Mouse (Mus musculus) kidney, embryonic 14.5 days (tissue): ENCODE data around the gene Rbm6. TPM values are rescaled to one million over a fixed set of nuclear protein-coding genes. Genes with fewer than 3 reads are reported as not detected.

Source experiments
- ATAC-seq: fragments of 200-750 bp; cut with Nextera tagmentation; 2 replicates; pipeline ENCODE4 v1.8.0; 2017; ENCODE audit warnings: moderate number of reproducible peaks, mild to moderate bottlenecking, moderate TSS enrichment, moderate library complexity; ENCODE audit not compliant: low FRiP score, low TSS enrichment
- H3K27ac ChIP-seq: fragments of 300-500 bp; sonication (generic); 2 replicates; pipeline ENCODE4 v1.5.1; 2014; ENCODE audit warnings: low read depth, mild to moderate bottlenecking, low read length, moderate library complexity, mixed read lengths
- H3K27me3 ChIP-seq: fragments of 300-500 bp; sonication (generic); 2 replicates; pipeline ENCODE4 v1.6.1; 2014; ENCODE audit warnings: mild to moderate bottlenecking, low read length; ENCODE audit not compliant: control insufficient read depth, insufficient read depth
- H3K36me3 ChIP-seq: fragments of 300-500 bp; sonication (generic); 2 replicates; pipeline ENCODE4 v1.6.1; 2014; ENCODE audit warnings: low read length, mixed read lengths; ENCODE audit not compliant: control insufficient read depth, insufficient read depth
- H3K4me1 ChIP-seq: fragments of 300-500 bp; sonication (generic); 2 replicates; pipeline ENCODE4 v1.6.1; 2014; ENCODE audit warnings: low read length, mixed read lengths; ENCODE audit not compliant: control insufficient read depth, insufficient read depth
- H3K4me2 ChIP-seq: fragments of 300-500 bp; sonication (generic); replicated peaks from 2 replicates; pipeline ENCODE4 v1.6.1; 2014; ENCODE audit warnings: low read depth, mild to moderate bottlenecking, low read length
- H3K4me3 ChIP-seq: fragments of 300-500 bp; sonication (generic); 2 replicates; pipeline ENCODE4 v1.5.1; 2014; ENCODE audit warnings: mild to moderate bottlenecking, low read length
- H3K9ac ChIP-seq: fragments of 300-500 bp; sonication (generic); 2 replicates; pipeline ENCODE4 v1.6.1; 2014; ENCODE audit warnings: low read depth, mild to moderate bottlenecking, low read length, moderate library complexity
- H3K9me3 ChIP-seq: fragments of 300-500 bp; sonication (generic); 2 replicates; pipeline ENCODE4 v1.6.1; 2016; ENCODE audit warnings: low read length; ENCODE audit not compliant: control insufficient read depth
- WGBS: fragments of 180-500 bp; shearing (Covaris S2); extraction: QIAGEN DNeasy Blood & Tissue Kit; methylation state at CpG from one replicate; pipeline ENCODE4 v1.1.7; 2014; 5-methylcytosine and 5-hydroxymethylcytosine counted together
- polyA plus RNA-seq: library from polyadenylated mRNA; unstranded; fragments of >200 nt; fragmentation: Nextera tagmentation; extraction: Ambion mirVana; gene quantifications from 2 replicates; pipeline ENCODE4 v1.2.1, GENCODE M21; 2014

The Rbm6 gene
- polyA plus RNA-seq, 1 experiment from 2014 or later, result 75.1 TPM

DNA sequence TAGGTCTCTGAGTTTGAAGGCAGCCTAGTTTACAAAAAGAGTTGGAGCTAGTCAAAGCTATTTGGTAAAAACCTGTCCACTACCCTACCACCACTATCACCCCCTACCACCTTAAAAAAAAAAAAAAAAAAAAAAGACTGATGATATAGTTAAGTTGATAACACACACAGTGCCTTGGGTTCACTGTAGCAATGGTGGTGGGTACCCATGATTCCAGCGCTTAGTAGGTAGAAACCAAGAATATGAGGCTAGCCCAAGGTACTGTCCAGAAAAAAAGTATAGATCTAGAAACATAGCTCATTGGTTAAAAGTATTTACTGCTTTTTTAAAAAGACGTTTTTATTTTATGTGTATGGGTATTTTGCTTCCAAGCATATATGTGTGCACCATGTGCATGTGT, 30.3 kb downstream of the Rbm6 start:
- H3K27me3 ChIP-seq, result no peaks in the 10 kb centered on the region
- WGBS, result 91% methylated on average over 2 of the region's 2 CpGs
- no peak overlapping the region for H3K4me2 ChIP-seq
- peaks cover 43% of the 10 kb centered on the region for H3K36me3 ChIP-seq
- no peaks in the 10 kb centered on the region for H3K4me1 ChIP-seq
- ATAC-seq, result no peak
- no peaks in the 10 kb centered on the region for H3K9me3 ChIP-seq
- H3K27ac ChIP-seq, result no peak overlapping the region
- H3K4me3 ChIP-seq, result no peak overlapping the region
- H3K9ac ChIP-seq, result no peak overlapping the region

DNA sequence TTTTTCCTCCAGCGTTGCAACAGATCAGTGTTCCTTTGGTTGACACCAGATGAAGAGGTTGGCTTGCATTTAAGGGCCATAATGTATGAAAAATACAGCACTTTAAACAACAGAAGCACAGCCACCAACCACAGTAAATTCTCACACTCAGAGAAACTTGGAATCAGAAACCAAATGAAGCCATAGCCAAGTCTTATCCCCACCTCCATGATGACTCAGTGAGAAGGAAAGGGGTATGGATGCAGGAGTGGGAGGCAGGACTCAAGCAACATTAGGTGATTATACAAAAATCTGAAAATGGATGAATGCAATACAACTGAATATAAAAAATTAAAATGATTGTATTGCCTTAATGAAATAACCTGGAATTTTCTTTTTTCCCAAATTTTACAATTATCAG, 34.2 kb downstream of the Rbm6 start:
- Histone ChIP-seq H3K36me3 (peaks cover 24% of the 10 kb centered on the region; the same call in 1 of the 2 replicates), H3K4me2 (no peak overlapping the region), H3K9ac (no peak overlapping the region), H3K4me3 (no peak overlapping the region), H3K9me3 (no peaks in the 10 kb centered on the region), H3K27me3 (no peaks in the 10 kb centered on the region), H3K4me1 (no peaks in the 10 kb centered on the region), H3K27ac (no peak overlapping the region)
- no peak for ATAC-seq
- WGBS, result 98% methylated on average over 1 of the region's 1 CpGs

DNA sequence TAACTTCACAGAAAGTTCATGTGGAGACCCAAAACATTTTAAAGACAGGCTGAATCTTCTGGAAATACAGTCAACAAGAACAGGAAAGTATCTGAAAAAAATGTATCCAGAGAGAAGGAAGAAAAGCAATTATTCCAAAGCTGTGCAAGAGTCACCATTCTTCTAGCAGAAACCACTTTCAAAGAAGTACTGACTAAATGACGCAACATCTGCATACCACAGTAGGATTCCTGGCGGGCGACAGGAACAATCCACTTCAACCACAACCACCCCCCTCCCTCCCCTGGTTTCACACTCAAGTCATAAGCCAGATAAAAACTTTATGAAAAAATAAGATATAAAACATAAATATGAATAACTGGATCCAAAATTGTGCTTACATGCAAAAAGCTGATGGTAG, 39.2 kb downstream of the Rbm6 start:
- no peaks in the 10 kb centered on the region for H3K4me1 ChIP-seq
- no peaks in the 10 kb centered on the region for H3K9me3 ChIP-seq
- no peak overlapping the region for H3K27ac ChIP-seq
- ATAC-seq, result no peak
- H3K4me2 ChIP-seq, result no peak overlapping the region
- H3K36me3 ChIP-seq, result peaks cover 39% of the 10 kb centered on the region
- no peak overlapping the region for H3K9ac ChIP-seq
- no peak overlapping the region for H3K4me3 ChIP-seq
- no peaks in the 10 kb centered on the region for H3K27me3 ChIP-seq
- WGBS, result 97% methylated on average over 3 of the region's 3 CpGs

DNA sequence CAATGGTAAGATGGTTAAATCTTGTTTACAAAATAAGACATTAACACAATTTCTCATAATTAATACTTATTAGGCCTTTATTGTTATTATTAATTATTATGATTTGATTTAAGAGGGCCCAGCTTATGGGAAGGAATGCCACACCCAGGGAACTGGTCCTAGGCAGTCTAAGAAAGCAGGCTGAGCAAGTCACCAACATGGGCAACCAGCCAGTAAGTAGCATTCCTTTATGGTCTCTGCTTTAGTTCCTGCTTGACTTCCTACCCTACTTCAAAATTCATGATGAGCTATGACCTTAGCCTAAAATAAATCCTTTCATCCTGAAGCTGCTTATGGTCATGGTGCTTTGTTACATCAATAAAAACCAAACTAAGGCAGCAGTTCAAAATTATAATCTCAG, 41.3 kb downstream of the Rbm6 start:
- Histone ChIP-seq H3K36me3 (peaks cover 40% of the 10 kb centered on the region), H3K27ac (no peak overlapping the region), H3K4me1 (no peaks in the 10 kb centered on the region), H3K4me2 (no peak overlapping the region), H3K9ac (no peak overlapping the region), H3K9me3 (no peaks in the 10 kb centered on the region), H3K27me3 (no peaks in the 10 kb centered on the region), H3K4me3 (no peak overlapping the region)
- no peak for ATAC-seq

GRCm38 (mm10) chr9:107812132-107812531, 60.9 kb downstream of the Rbm6 start:
- H3K4me2 ChIP-seq, result no peak overlapping the region
- H3K9me3 ChIP-seq, result no peaks in the 10 kb centered on the region
- H3K27me3 ChIP-seq, result no peaks in the 10 kb centered on the region
- H3K4me1 ChIP-seq, result no peaks in the 10 kb centered on the region
- no peak overlapping the region for H3K4me3 ChIP-seq
- 89% methylated on average over 1 of the region's 1 CpGs for WGBS
- H3K27ac ChIP-seq, result no peak overlapping the region
- ATAC-seq, result no peak
- H3K36me3 ChIP-seq, result peaks cover 43% of the 10 kb centered on the region
- no peak overlapping the region for H3K9ac ChIP-seq

DNA sequence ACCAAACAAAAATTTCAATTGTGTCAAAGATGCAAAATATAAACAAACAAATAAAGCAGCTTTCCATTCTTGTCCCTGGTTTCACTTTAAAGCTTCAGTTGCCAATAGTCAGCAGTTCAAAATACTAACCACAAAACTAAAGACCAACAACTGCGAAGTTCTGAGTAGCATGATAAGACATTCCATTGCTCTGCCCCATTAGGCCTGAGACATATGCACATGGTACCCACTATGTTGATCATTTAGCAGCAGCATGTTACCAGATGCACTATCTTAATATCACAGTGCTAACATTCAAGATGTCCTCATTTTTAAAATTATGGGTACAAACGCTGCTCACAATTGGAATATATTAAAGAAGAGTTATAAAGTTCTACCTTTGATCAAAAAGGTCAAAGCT, 62.1 kb downstream of the Rbm6 start:
- no peak overlapping the region for H3K9ac ChIP-seq
- no peak overlapping the region for H3K27ac ChIP-seq
- ATAC-seq, result no peak
- H3K36me3 ChIP-seq, result peaks cover 38% of the 10 kb centered on the region
- WGBS, result 96% methylated on average over 2 of the region's 2 CpGs
- no peaks in the 10 kb centered on the region for H3K4me1 ChIP-seq
- H3K4me2 ChIP-seq, result no peak overlapping the region
- H3K9me3 ChIP-seq, result no peaks in the 10 kb centered on the region
- no peaks in the 10 kb centered on the region for H3K27me3 ChIP-seq
- no peak overlapping the region for H3K4me3 ChIP-seq

- Histone ChIP-seq H3K36me3 (peaks cover 74% of the 10 kb centered on the region), H3K4me3 (no peak overlapping the region), H3K9me3 (no peaks in the 10 kb centered on the region), H3K4me2 (no peak overlapping the region), H3K27me3 (no peaks in the 10 kb centered on the region), H3K4me1 (no peaks in the 10 kb centered on the region), H3K9ac (no peak overlapping the region), H3K27ac (no peak overlapping the region)
- WGBS, result 86% methylated on average over 6 of the region's 6 CpGs
- ATAC-seq, result no peak
Observed at GRCm38 (mm10) chr9:107791714-107792113, 81.3 kb downstream of the Rbm6 start.

- 94% methylated on average over 11 of the region's 11 CpGs for WGBS
- Histone ChIP-seq H3K27ac (no peak overlapping the region), H3K9me3 (no peaks in the 10 kb centered on the region), H3K4me3 (no peak overlapping the region), H3K4me1 (no peaks in the 10 kb centered on the region), H3K9ac (no peak overlapping the region), H3K27me3 (no peaks in the 10 kb centered on the region), H3K4me2 (no peak overlapping the region), H3K36me3 (peaks cover 87% of the 10 kb centered on the region)
- ATAC-seq, result no peak
Observed at GRCm38 (mm10) chr9:107782536-107783203, 90.4 kb downstream of the Rbm6 start.

- Histone ChIP-seq H3K4me2 (no peak overlapping the region), H3K27me3 (no peaks in the 10 kb centered on the region), H3K4me1 (no peaks in the 10 kb centered on the region), H3K27ac (no peak overlapping the region), H3K4me3 (no peak overlapping the region), H3K9ac (no peak overlapping the region), H3K36me3 (peaks cover 79% of the 10 kb centered on the region), H3K9me3 (no peaks in the 10 kb centered on the region)
- no peak for ATAC-seq
Observed at GRCm38 (mm10) chr9:107776809-107777208, 96.2 kb downstream of the Rbm6 start.
